Mouse (Mus musculus) left cerebral cortex, adult 9 months (tissue): Measurements from ENCODE around the gene Grsf1.

Experiments
- DNase-seq, 2 experiments: peaks; one replicate each; pipeline ENCODE4 v3.0.0; 2022; ENCODE audit warnings: low spot score in 2 of 2

Gene Grsf1

DNA sequence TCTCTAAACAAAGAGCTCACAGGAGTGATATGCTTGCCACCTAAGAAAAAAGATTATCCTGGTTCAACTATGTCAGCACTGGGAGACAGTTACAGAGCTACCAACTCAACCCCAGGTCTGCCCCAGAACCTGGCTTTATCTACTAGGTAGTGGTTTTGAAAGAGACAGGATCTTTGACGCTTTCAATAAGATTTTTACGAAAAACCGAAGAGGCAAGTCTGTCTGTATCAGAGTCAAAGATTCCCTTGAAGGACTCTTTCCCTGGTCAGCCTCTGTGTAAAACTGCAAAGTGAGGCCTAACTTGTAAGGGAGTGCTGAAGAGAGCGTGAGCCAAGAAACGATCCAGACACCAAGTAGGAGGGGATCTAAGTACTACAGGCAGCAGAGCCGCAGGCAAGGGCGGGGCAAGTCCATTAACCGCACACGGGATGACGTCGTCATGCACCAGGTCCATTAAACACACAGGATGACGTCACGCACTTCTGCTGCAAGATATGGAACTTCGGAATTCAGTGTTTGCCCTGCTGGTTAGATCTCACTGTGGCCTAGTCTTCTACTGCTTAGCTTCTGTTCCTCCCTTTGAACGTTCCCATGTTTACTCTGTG lies 12.7 kb upstream of the Grsf1 start:
- no peak for DNase-seq

DNA sequence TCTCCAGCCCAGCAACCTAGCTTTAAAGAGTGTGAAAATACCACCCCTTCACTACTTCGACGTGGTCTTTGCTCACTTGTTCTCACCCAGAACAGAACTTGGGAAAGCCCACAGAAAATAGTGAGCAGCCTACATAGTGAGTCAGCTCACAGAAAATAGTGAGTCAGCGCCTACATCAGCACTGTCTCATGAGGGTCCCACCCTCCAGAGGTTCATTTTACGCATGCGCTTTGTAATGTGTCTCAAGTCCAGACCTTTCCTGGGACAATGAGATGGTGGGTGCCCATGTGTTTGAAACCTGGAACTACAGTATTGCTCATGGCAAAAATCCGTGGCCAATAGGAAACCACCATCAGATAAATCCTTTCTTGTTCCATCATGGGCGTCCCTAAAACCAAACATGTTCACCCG lies 12.0 kb upstream of the Grsf1 start:
- DNase-seq, result no peak

- no peak for DNase-seq
These were observed 9.9 kb upstream of the Grsf1 start for GRCm38 (mm10) chr5:88685745-88686299.

- DNase-seq, result no peak
These were observed 9.3 kb upstream of the Grsf1 start for GRCm38 (mm10) chr5:88685306-88685705.

DNA sequence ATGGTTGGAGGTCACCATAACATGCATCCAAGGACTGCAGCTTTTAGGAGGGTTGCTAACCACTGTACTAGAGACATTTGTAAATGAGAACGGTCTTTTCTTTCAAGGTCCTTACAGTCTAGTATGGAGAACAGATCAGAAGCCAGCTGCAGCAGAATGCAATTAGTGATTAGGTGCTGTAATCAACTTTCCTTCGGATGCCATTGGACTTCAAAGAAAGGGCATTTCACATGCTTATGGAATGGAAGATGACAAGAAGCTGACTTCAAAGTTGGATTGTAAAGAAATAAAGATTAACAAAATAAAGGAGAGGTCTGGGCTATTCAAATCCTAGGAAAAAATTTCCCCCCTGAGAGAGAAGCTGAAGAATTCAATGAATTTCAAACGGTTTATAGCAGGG lies 8.3 kb upstream of the Grsf1 start:
- DNase-seq, result no peak

DNA sequence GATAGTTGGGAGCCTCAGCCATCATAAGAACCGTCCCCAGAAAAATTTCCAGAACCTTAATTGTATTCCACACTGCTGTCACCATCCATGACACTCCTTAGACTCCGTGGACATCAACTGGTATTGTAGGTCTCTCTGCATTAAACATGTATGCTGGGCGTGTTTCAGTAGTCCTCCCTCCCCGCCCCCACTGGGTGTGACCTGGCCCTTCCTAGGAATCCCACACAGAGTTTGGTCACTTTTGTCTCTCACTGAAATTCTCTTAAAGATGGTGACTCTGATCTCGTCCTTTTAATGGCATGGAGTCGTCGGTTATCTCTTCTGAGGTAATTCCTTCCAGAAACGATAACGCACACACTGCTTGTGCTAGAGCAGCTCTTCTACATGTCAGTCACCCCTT lies 7.7 kb upstream of the Grsf1 start:
- DNase-seq, result no peak

DNA sequence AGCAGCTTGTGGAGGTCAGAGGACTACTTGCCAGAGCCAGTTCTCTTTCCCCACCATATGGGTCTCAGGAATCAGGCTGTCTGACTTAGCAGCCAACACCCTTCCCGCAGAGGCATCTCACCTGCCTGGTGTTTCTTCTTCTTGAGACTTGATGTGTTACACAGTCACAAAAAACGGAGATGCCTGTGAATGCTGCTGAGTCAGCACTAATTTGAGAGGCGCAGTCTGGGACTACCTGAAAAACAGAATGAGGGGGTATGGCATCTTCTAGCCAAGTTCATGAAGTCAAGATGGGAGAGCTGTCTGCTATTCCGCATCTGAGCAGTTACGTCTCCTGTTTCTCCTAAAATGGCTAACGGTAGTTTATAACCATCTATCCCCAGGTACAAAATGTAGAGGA lies 4.6 kb upstream of the Grsf1 start:
- DNase-seq, result no peak

- DNase-seq, result no peak
These were observed 3.4 kb upstream of the Grsf1 start for GRCm38 (mm10) chr5:88679341-88679740.

DNA sequence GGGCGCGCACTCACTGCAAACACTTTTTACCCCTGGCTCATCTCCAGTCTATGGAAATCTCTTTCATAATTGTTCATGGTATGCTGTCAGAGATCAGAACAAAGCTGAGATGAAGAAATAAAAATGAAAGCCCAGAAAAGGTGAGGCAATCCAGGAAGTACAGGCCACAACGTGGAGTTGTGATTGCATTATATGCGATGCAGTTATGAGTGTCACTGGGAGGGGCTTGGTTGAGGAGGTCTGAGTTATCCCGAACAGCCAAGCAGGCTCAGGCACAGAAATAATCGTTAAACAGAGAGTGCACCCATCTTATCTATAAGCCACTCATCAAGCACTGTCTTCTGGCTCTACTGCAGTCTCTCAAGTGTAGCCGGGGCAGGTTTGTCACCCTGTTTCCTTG lies 3.0 kb upstream of the Grsf1 start:
- no peak for DNase-seq

DNA sequence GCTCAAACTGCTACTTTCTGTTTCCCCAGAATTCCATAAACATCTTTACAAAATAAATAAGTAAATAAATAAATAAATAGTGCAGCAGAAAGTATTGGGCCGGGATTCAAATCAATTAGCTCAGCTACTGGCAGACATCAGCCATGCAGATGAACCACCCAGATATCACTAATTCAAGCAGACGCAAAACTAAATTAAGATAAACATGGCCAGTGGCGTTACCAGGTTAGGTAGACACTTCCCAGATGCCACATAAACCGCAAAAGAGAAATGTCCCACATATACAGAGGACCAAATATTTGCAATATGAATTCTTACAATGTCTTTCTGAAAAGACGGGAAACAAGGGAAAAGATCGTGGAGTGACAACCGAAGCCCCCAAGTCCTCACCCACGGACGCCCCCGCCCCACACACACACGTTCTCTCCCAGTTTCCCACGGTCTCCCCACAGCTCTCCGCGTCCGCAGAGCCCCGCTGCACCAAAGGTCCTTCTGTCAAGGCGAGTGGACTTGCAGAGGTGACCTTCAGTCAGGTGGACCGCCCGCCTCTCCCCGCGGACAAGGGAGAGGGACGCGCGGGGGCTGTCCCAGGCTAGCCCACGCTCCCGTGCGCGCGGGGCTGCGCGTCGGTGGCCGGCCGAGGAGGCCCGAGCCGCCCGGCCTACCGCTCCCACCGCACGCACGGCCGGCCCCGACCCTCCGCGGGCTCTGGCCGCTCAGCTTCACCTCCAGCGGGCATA lies 1.1 kb downstream of the Grsf1 start:
- DNase-seq, result peak in 1 of 2 experiments; percentile 22

DNA sequence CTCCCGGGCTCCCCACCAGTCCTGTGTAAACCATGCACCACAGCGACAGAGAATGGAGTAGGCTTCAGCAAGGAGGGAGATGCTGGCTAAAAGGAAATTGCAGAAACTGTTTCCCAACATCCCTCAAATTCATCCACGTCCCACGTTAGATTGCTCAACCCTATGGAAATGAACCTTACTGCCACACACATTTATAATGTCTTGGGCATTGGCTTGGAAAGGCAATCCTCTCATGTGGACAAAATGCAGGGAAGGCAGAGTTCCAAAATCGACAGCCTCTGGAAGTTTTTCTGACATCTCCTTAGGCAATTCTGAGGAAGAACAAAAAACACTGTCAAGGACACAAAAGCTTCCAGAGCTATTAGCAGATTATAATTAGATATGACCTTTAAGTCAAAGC lies 12.1 kb downstream of the Grsf1 start:
- DNase-seq, result no peak

DNA sequence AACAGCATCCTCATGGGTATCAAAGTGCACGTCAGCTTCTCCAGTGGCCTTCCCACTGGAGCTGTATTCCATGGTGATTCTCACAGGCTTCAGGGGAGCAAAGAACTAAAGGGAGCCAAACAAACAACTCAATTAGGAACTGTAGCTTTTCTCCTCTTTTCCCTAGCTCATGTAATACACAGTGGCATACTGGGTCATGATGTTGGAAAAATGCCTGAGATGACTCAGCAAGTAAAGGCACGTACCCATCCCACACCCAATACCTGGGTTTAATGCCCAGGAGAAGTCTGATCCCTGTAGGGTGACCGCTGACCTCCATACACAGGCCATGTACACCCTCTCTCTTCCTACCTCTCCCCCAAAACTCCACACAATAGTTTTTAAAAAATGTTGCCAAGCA lies 12.8 kb downstream of the Grsf1 start:
- DNase-seq, result no peak

GRCm38 (mm10) chr5:88657868-88658267 lies 18.1 kb downstream of the Grsf1 start:
- DNase-seq, result no peak

GRCm38 (mm10) chr5:88652589-88652988 lies 23.4 kb downstream of the Grsf1 start:
- no peak for DNase-seq

DNA sequence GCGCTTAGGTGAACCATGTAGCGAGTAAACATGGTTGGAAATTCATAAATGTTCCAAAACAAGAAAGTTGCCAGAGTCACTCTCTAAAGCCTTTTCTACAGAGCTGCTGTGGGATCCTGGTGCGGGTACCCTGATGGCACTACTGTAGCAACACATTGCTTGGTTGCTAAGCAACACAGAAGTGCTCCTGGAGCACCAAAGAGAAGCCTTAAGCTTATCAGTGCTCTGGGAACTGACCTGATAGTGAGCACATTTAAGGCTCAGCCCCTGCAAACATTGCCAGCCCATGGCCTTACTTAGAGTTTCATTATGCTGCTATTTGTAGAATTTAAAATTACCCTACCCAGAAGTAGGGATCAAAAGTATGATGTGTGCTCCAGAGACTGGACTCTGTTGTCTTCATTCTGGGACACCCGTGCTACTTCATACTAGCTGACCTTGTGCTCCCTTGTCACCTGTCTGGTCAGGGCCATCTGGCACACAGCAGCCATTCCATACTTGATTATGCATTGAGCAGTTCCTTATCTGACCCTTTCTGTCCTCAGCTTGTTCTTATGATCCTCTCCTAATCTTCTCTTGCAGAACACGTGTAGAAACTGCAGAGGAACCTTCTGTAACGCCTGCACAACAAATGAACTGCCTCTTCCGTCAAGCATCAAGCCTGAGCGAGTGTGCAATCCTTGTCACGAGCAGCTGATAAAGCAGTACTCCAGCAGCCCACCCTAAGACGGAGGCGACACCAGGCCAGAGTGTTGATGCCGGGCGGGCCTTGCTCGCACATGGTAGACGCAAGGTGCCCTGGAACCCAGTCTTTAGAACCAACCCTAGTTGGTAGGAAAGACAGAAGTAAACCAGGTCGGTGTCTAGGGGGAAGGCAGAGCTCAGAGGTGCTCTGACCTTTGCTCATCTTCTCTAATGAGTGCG lies 26.5 kb downstream of the Grsf1 start:
- DNase-seq, result no peak

GRCm38 (mm10) chr5:88645405-88645804 lies 30.6 kb downstream of the Grsf1 start:
- no peak for DNase-seq

DNA sequence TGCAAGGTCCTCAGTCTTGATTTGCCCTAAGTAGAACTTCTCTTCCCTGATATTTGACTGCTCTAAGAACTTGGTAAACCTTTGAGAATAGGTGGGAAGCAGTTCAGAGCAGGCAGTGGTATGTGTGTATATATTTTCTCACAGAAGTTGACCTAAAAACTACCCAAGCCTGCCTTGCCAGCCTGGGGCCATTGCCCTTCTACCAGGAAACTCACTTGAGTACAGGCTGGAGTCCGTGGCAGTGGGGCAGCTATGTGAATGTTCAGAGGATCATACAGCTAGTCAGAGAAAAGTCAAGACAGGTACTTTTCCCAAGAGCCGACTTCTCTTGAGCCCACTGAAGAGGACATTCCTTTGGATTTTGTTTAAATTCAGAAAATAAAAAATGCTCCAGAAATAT lies 31.1 kb downstream of the Grsf1 start:
- DNase-seq, result no peak

GRCm38 (mm10) chr5:88643491-88643890 lies 32.5 kb downstream of the Grsf1 start:
- no peak for DNase-seq

DNA sequence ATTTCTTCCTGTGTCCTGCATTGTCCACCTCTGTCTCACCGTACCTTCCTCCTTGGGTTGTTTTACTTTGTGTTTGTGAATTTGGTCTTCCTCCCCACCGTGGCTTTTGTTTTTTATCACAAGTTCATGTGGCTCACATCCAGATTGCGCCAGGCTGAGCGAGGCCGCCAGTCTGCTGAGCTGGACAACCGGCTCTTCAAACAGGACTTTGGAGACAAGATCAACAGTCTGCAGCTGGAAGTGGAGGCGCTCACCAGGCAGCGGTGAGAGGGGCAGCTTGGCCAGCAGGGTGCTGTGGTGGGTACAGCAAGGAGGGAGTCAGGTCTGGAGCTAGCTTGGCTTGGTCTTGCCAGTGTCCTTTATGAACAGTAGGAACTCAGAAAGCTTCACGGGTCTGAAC lies 33.2 kb downstream of the Grsf1 start:
- no peak for DNase-seq

GRCm38 (mm10) chr5:88634076-88634475 lies 41.9 kb downstream of the Grsf1 start:
- DNase-seq, result no peak

DNA sequence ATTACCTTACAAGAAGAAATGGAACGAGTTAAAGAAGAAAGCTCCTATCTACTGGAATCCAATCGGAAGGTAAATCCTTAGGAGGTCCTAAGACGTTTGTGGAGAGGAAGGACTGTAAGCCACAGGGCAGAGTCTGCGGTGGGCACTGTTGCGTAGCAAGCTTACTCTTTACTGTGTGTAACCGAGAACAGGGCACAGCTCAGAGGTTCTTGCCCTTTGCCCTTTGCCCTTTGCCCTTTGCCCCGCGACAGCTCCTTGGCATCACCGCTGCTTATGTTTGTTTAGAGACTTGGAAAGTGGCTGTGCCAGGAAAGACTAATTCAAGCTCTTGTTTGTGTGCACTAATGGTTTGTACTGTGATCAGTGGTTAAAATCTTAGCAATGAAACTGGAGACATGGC lies 43.5 kb downstream of the Grsf1 start:
- no peak for DNase-seq

- no peak for DNase-seq
These were observed 44.4 kb downstream of the Grsf1 start for GRCm38 (mm10) chr5:88631545-88631944.
